Mouse (Mus musculus): ENCODE data around the gene Gm525. TPM values are rescaled to one million over a fixed set of nuclear protein-coding genes. Genes with fewer than 3 reads are reported as not detected.

The Gm525 gene
- polyA plus RNA-seq, 1 experiment: not detected

- no peak for TF ChIP-seq MYOG (IDR thresholded peaks at IDR 0.05; ENCODE audit: control insufficient read depth, extremely low read depth, insufficient read length)
- TF ChIP-seq USF1 (IDR thresholded peaks at IDR 0.05; ENCODE audit: low read depth): no peak
- TF ChIP-seq FOSL1 (IDR thresholded peaks at IDR 0.05; ENCODE audit: insufficient read depth, low read length, poor library complexity, severe bottlenecking): no peak
- no peak for TF ChIP-seq CTCF (IDR thresholded peaks at IDR 0.05; ENCODE audit: control insufficient read depth, insufficient read depth, insufficient read length)
- TF ChIP-seq MYOD1 (IDR thresholded peaks at IDR 0.05; ENCODE audit: control insufficient read depth, insufficient read length, low read depth): no peak
- TF ChIP-seq CEBPB (IDR thresholded peaks at IDR 0.05; ENCODE audit: low read depth): no peak
- no peak for TF ChIP-seq MAX (IDR thresholded peaks at IDR 0.05)
- no peaks in the 10 kb centered on the region for H3K79me2 ChIP-seq (ENCODE audit: control insufficient read depth, insufficient read depth)
- H3ac ChIP-seq (ENCODE audit: control insufficient read depth, insufficient read length, low read depth): no peak overlapping the region
- peaks cover 8% of the 10 kb centered on the region for H3K27me3 ChIP-seq (ENCODE audit: control insufficient read depth, insufficient read depth, insufficient read length)
- no peak overlapping the region for H3K4me3 ChIP-seq (ENCODE audit: insufficient read depth, poor library complexity, severe bottlenecking)
- H3K36me3 ChIP-seq (ENCODE audit: control insufficient read depth, insufficient read depth): no peaks in the 10 kb centered on the region
- no peaks in the 10 kb centered on the region for H3K79me3 ChIP-seq (ENCODE audit: low read depth)
Measured at GRCm38 (mm10) chr11:89130856-89131255, 57.2 kb downstream of the Gm525 start.

DNA sequence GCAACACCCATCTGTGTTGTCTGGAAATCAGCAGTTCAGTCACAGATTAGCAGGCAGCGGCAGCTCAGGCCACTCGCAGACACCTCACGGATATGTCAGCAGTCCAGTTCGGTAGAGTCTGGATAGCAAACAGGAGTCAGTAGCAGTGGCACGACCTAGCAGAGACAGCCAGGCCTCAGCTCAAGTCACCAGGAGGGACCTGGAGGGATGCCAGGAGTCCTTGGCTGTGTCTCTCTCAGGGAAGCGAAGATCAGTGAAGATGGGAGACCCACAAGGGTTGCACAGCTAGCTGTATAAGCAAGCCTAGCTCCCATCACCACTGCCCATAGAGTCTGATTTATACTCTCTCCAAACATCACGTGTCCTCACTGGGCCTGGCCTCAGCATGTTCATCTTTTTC is 58.8 kb downstream of the Gm525 start:
- Histone ChIP-seq H3K36me3 (ENCODE audit: control insufficient read depth, insufficient read depth) (no peaks in the 10 kb centered on the region), H3K4me3 (ENCODE audit: insufficient read depth, poor library complexity, severe bottlenecking) (no peak overlapping the region), H3K79me3 (ENCODE audit: low read depth) (no peaks in the 10 kb centered on the region), H3ac (ENCODE audit: control insufficient read depth, insufficient read length, low read depth) (no peak overlapping the region), H3K79me2 (ENCODE audit: control insufficient read depth, insufficient read depth) (no peaks in the 10 kb centered on the region), H3K27me3 (ENCODE audit: control insufficient read depth, insufficient read depth, insufficient read length) (peaks cover 4% of the 10 kb centered on the region)
- TF ChIP-seq MAX (IDR thresholded peaks at IDR 0.05) (no peak), USF1 (IDR thresholded peaks at IDR 0.05; ENCODE audit: low read depth) (no peak), MYOD1 (IDR thresholded peaks at IDR 0.05; ENCODE audit: control insufficient read depth, insufficient read length, low read depth) (no peak), CTCF (IDR thresholded peaks at IDR 0.05; ENCODE audit: control insufficient read depth, insufficient read depth, insufficient read length) (no peak), CEBPB (IDR thresholded peaks at IDR 0.05; ENCODE audit: low read depth) (no peak), FOSL1 (IDR thresholded peaks at IDR 0.05; ENCODE audit: insufficient read depth, low read length, poor library complexity, severe bottlenecking) (no peak)

DNA sequence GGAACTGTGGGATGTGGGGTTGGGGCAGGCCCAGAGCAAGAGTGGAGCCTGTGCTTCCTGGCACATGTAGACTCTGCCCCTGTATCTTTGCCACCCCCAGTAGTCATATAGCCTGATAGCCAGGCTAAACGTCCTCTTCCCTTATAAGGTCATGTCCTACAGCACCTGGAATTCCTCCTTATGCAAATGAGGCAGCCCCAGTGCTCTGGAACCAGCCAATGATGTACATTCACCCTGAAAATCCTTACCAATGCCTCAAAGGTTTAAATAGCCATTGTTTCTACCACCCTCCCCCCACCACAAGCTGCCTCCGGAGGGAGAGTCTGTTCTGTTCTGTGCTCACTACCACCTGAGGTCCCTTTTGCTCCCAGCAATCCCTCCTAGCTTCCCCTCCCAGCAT is 60.6 kb downstream of the Gm525 start:
- no peak for TF ChIP-seq CEBPB (IDR thresholded peaks at IDR 0.05; ENCODE audit: low read depth)
- TF ChIP-seq CTCF (IDR thresholded peaks at IDR 0.05; ENCODE audit: control insufficient read depth, insufficient read depth, insufficient read length): no peak
- no peak for TF ChIP-seq MAX (IDR thresholded peaks at IDR 0.05)
- TF ChIP-seq MYOG (IDR thresholded peaks at IDR 0.05; ENCODE audit: control insufficient read depth, extremely low read depth, insufficient read length): no peak
- no peak for TF ChIP-seq MYOD1 (IDR thresholded peaks at IDR 0.05; ENCODE audit: control insufficient read depth, insufficient read length, low read depth)
- TF ChIP-seq USF1 (IDR thresholded peaks at IDR 0.05; ENCODE audit: low read depth): no peak
- no peak for TF ChIP-seq FOSL1 (IDR thresholded peaks at IDR 0.05; ENCODE audit: insufficient read depth, low read length, poor library complexity, severe bottlenecking)
- no peak overlapping the region for H3ac ChIP-seq (ENCODE audit: control insufficient read depth, insufficient read length, low read depth)
- no peaks in the 10 kb centered on the region for H3K79me2 ChIP-seq (ENCODE audit: control insufficient read depth, insufficient read depth)
- H3K27me3 ChIP-seq (ENCODE audit: control insufficient read depth, insufficient read depth, insufficient read length): peaks cover 4% of the 10 kb centered on the region
- H3K36me3 ChIP-seq (ENCODE audit: control insufficient read depth, insufficient read depth): no peaks in the 10 kb centered on the region
- H3K4me3 ChIP-seq (ENCODE audit: insufficient read depth, poor library complexity, severe bottlenecking): no peak overlapping the region
- no peaks in the 10 kb centered on the region for H3K79me3 ChIP-seq (ENCODE audit: low read depth)

DNA sequence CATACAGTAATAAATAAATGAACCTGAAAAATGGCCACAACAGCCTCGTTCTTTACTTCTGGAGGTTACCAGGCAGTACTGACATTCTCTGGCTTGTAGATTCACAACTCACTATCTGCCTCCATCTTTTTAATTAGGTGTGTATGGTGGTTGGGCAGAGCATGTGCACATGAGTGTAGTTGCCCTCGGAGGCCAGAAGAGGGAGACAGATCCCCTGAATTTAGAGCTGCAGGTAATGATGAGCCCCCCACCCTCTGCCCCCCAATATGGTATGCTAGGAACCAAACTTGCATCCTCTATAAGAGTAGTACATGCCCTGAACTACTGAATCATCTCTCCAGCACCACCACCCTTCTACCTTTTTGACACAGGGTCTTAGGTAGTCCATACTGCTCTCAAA is 64.3 kb downstream of the Gm525 start:
- Histone ChIP-seq H3K36me3 (ENCODE audit: control insufficient read depth, insufficient read depth) (no peaks in the 10 kb centered on the region), H3K4me3 (ENCODE audit: insufficient read depth, poor library complexity, severe bottlenecking) (no peak overlapping the region)

More for the DNA sequence above, 64.3 kb downstream of the Gm525 start:
- no peaks in the 10 kb centered on the region for H3K27me3 ChIP-seq (ENCODE audit: control insufficient read depth, insufficient read depth, insufficient read length)
- no peak overlapping the region for H3ac ChIP-seq (ENCODE audit: control insufficient read depth, insufficient read length, low read depth)
- no peak for TF ChIP-seq MYOG (IDR thresholded peaks at IDR 0.05; ENCODE audit: control insufficient read depth, extremely low read depth, insufficient read length)
- TF ChIP-seq CTCF (IDR thresholded peaks at IDR 0.05; ENCODE audit: control insufficient read depth, insufficient read depth, insufficient read length): no peak
- no peak for TF ChIP-seq MAX (IDR thresholded peaks at IDR 0.05)
- TF ChIP-seq USF1 (IDR thresholded peaks at IDR 0.05; ENCODE audit: low read depth): no peak
- no peak for TF ChIP-seq FOSL1 (IDR thresholded peaks at IDR 0.05; ENCODE audit: insufficient read depth, low read length, poor library complexity, severe bottlenecking)
- TF ChIP-seq MYOD1 (IDR thresholded peaks at IDR 0.05; ENCODE audit: control insufficient read depth, insufficient read length, low read depth): no peak
- no peak for TF ChIP-seq CEBPB (IDR thresholded peaks at IDR 0.05; ENCODE audit: low read depth)
- H3K79me2 ChIP-seq (ENCODE audit: control insufficient read depth, insufficient read depth): no peaks in the 10 kb centered on the region
- no peaks in the 10 kb centered on the region for H3K79me3 ChIP-seq (ENCODE audit: low read depth)

Other genes starting within 250 kb of the Gm525 start
- gene Akap1, start 209.3 kb upstream of the Gm525 start, polyA plus RNA-seq (2012; fragmentation: generic; extraction: Trizol): 24.8 TPM
- gene Scpep1, start 118.4 kb upstream of the Gm525 start, polyA plus RNA-seq (2012; fragmentation: generic; extraction: Trizol): 84.9 TPM
- not detected for gene Elobl, start 106.9 kb upstream of the Gm525 start, polyA plus RNA-seq (2012; fragmentation: generic; extraction: Trizol)
- 6.8 TPM for gene Coil, start 103.6 kb upstream of the Gm525 start, polyA plus RNA-seq (2012; fragmentation: generic; extraction: Trizol)
- 7.7 TPM for gene Trim25, start 74.5 kb upstream of the Gm525 start, polyA plus RNA-seq (2012; fragmentation: generic; extraction: Trizol)
- 1.6 TPM for gene Dgke, start 7.0 kb upstream of the Gm525 start, polyA plus RNA-seq (2012; fragmentation: generic; extraction: Trizol)
- 1.1 TPM for gene Nog, start 228.5 kb downstream of the Gm525 start, polyA plus RNA-seq (2012; fragmentation: generic; extraction: Trizol)